Mouse (Mus musculus) testis, postnatal 10 days (tissue): ENCODE results near the gene Slc7a15.

Experiments used
- DNase-seq: peaks from one replicate; pipeline ENCODE4 v3.0.0; 2021; ENCODE audit warnings: low spot score

The Slc7a15 gene

DNA sequence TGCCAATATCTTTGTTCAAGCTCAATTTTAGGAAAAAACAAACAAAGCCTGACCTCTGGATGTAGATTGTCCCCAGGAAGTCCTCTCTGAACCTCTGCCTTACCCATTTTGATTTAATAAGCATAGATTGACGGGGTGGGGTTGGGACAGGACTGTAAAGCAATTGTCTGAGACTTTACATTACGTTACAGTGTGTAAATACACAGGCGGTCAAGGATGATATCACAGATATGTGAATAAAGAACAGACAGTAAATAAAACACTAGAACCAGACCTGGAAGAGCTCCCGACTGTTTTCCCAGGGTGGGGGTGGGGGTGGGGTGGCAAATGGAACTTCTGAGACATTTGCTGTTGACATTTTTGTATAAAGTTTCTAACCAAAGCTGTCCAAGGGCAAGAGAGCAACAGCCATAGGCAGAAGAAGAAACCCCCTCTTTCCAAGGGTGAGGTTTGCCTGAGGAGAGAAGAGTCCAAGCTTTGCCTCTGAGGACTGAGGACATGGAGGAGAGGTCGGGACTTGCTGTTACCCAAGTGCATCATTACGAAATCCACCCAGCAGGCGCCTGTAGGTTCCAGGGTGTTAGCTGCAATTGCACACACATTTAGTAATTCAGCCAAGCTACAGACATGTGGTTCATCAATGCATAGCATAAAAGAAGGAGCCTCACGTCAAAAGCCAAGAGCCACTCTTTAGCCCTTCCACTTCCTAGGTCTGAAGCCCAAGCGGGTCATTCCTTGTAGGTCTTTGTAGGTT is 91.7 kb downstream of the Slc7a15 start:
- no peak for DNase-seq

DNA sequence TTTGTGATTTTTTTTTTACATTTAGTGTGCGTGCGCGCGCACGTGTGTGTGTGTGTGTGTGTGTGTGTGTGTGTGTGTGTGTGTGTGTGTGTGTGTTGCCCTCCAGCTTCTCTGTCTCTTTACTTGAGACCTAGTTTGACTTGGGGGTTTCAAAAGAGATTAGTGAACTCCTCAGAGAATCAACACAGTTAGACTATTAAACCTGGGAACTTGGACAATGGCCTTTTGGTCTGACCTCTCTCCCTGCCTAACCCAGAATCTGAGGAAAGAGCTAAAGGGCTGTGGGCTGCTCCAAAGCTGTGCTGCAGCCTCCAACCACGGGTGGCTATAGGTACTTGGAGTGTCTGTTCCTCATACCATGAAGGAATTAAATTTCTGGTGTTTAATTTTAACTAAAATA is 94.7 kb downstream of the Slc7a15 start:
- DNase-seq, result no peak

DNA sequence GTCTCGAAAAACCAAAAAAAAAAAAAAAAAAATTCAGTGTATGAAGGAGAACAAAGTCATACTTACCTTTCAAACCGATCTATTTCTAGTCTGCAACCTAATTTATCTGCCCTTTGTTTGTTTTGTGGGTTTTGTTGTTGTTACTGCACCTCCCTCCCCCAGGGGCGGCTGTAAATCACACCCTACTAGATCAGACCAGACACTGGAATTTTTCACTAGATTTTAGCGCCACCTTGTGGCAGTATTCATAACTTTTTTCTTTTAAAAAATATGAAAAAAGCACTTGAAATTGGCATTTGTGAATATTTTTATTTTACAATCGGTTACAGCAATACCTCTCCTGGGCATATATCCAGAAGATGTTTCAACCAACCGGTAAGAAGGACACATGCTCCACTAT is 96.3 kb downstream of the Slc7a15 start:
- DNase-seq, result peak; percentile 64

DNA sequence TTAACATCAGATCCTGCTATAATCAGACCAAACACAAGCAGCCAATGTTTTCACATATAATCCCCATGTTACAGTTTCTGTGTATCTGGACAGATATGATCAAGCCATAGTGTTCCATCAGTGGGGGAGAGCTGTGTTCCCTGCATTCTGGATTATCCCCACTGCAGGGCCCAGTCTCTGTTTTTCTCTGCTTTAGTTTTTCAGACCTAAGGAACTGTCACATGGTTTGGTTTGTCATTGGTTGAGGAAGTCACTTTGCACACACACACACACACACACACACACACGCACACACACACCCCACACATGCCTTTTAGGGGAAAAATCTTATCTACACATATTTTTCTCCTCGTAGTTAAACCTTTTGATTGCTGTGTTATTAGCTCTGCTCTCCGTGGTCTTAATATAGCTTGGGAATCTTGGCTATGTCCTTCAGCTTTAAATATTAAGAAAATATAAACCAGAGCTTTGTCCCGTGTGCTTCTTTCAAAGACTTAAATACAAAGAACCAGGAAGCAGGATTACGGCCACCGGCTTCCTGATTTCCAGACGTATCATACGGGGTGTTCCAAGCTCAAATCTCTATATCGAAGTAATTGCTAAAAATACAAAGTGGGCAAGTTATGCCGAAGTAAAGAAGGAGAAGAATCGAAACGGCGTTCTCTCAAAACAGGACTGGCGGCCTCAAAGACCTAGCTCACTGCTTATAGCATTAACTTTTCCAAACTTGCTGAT is 97.1 kb downstream of the Slc7a15 start:
- no peak for DNase-seq

DNA sequence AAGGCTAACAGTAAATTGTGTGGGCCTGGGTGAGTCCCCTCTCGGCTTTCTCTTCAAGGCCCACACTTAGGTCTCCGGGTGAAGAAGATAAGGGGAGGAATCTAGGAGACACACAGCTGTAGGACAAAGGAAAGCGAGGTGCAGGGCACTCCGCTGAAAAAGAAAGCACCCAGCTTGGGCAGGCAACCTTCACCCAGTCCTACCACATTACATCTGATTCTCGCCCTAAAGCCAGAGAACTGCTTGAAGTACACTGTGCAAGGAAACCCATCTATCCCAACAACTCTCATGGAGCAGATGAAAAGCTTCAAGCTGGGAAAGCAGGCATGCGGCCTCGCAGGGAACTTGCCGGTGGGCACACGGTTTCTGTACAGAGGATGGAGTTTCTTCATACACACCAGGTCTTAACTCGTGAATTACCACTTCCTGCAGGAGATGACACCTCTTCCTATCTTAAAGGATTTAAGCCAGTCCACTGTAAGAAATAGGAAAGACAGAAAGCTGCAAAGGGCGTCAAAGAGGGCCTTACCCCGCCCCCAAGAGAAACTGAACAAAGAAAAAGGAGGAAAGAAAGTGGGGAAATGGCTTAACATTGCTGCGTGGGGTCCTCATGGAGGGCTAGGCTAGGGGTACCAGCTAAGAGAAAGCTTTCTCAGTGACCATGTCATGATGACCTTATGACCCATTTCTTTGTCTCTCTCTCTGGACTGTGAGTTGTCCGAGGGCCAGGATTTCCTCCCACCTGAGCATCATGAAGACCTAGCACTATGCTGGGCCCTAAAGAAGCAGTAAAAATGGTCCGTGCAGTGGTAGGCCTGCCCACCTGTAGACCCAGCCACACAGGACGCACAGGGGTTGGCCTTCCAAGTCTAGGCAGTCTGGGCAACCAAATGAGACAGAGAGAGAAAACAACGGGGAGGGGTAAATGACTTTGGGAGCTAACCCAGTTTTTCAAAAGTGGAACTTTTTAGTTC is 98.0 kb downstream of the Slc7a15 start:
- no peak for DNase-seq

DNA sequence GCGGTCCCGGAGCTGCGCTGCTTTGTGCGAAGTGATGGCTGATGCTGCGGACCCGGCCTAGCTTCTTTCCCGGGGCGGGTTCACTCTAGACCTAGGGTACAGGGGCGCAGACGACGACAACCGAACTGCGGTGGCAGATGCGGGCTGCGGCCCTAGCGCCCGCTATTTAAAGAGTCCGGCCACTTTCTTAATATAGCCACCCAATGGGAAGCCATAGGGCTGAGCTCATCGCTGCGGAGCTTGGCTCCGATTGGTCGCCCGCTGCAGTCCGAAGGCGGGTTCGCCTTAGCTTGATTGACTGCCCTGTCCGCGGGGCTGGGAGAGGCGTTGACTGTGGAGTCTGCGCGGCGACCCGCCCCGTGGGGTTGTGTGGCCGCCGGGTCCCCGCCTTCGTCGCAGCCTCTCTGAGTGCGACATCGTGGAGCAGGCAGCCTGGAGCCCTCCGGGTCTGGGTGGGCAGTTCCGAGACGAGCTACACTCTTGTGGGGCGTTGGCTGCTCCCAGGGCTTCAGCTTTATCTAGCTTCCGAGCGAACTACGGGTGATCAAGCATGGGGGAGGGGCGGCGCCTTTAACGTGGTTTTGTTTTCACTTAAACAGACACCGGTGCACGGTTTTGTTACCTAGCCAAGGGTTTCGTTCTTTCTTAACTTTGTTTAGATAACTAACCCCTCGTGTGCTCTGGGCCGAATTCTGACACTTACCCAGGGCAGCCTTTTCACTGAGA is 98.8 kb downstream of the Slc7a15 start, which contains the start of gene Rhob:
Gene Rhob (minus strand): TSS at position 139 of the 726 bp plus-strand sequence.
- DNase-seq, result peak; percentile 92

DNA sequence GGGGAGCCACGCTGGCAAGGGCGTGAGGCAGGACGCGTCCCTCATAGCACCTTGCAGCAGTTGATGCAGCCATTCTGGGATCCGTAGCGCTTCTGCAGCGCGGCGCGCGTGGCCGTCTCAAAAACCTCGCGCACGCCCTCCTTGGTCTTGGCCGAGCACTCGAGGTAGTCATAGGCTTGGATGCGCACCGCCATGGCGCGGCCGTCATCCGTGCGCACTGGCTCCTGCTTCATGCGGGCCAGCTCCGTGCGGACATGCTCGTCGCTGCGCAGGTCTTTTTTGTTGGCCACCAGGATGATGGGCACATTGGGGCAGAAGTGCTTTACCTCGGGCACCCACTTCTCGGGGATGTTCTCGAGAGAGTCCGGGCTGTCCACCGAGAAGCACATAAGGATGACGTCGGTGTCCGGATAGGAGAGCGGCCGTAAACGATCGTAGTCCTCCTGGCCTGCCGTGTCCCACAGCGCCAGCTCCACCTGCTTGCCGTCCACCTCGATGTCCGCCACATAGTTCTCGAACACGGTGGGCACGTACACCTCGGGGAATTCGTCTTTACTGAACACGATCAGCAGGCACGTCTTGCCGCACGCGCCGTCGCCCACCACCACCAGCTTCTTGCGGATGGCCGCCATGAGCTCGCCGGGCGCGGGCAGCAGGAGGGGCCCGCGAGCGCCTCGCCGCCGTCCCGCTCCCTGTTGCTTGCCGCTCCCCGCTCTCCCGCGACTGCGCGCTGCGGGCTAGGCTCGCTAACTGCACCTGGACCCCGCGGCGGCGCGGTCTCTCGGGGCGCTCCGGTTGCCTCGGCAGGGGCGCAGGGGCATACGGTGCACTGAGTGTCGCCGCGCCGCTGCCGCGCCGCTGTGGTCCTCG is 99.6 kb downstream of the Slc7a15 start:
- DNase-seq, result peak; percentile 74

DNA sequence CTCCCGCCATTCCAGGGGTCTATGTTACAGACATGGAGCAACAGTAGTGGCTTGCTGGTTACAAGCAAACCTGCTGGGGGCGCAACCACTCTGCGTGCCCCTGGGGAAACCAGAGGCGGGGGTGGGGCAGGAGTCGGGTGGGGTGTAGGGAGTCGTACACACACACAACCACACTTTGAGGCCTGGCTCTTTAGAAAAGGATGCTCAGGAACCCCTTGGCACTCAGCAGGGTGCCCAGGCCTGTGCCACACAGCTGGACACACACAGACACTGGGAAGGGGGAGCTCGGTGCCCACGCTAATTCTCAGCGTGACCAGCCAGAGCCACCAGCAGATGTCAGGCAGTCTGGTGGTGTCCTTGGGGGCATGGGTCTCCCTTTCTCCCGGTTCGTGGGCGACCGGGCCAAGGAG is 100.3 kb downstream of the Slc7a15 start:
- peak; percentile 71 for DNase-seq

DNA sequence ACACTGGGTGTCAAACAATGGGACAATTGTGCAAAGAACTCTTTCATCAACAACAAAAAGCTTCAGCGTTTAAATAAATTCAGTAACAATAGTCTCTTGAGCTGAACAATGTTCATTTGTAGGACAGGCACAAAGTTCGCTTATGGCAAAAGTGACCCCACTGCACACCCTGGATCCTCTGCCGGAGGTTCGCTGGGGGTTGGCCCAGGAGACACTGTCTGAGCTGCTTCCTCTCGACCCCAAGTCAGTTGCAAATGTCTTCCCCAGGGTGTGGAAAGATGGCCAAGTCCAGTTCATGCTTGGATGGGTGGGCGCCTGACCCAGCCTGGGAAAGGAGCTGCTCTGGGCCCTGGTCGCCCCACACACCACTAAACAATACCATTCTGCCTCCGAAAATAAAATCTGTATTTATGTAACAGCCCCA is 100.7 kb downstream of the Slc7a15 start:
- no peak for DNase-seq

DNA sequence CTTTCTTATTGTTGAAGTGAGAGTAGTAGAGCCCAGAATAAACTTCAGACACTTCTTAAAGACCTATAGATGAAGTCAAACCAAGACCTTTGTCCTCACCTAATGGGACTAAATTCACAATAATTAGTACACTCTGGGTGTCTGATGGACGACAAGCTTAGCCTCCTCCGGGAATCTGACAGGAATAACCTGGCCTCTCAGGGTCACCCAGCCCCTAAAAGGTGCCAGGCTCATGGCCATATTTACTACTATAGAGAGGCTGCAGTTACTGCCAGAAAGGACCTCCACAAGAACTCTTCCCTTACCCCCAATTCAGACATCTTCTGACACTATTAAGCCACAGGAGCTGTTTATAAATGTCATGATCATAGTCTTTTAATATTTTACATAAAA is 101.6 kb downstream of the Slc7a15 start:
- no peak for DNase-seq

DNA sequence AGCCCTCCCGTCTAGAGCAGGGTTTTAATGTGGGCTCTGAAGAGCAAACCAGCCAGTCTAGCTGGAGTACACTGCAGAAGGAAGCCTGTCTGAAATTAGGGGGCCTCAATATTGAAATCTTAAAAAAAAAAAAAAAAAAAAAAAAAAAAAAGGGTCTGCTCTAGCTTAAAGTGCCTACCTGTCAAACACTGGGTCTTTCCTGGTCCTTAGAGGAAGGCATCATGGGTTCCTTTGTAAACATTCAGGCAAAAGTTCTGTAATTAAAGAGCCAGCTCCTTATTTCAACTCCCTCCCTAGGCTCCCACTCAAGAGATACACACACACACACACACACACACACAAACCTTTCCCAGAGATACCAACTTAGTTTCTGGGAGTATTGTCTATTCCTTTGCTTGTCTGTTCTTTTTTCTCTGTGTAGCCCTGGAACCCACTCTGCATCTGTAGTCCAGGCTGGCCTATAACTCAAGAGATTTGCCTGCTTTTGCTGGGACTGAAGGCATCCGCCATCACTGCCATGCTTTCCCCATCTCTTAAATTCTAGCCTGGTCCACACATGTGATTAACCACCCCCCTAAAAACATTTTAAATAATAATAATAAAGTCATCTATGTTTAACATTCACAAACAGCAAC is 102.1 kb downstream of the Slc7a15 start:
- DNase-seq, result no peak

DNA sequence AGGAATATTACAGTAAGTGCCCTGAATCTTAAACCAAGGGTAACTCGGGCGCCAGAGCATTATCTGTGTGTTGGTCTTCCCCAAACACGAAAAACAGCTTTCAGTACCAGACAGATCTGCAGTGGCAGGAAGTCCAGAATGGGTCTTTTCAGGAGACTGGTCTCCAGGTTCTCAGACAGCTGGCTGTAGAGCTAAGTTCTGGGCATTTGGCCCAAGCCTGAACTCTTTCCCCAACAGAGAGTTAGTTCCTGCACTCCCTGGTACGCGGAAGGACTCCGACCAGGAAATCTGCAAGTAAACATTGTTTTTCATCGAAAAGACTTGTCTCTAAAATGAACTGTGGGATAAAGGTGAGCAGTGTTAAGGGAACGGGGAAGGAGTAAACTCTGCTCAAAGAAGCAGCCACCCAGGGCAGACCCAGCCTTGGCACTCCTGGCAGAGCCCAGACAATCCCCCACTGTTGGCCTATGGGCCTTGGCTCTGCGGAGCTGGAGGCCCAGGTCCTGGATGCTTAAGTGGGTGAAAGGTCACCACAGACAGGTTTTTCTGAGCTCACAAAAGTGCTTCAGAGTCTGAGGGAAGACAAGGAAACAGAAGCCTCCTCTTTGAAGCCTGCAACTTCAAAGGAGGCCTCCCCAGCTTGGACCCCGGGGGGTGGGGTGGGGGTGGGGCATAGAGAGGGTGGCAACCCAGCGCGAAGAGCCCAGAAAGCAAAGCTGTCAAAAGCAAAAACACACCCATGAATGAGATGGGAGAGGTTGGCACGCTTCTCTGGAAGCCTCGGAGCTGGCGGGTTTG is 102.8 kb downstream of the Slc7a15 start:
- no peak for DNase-seq

DNA sequence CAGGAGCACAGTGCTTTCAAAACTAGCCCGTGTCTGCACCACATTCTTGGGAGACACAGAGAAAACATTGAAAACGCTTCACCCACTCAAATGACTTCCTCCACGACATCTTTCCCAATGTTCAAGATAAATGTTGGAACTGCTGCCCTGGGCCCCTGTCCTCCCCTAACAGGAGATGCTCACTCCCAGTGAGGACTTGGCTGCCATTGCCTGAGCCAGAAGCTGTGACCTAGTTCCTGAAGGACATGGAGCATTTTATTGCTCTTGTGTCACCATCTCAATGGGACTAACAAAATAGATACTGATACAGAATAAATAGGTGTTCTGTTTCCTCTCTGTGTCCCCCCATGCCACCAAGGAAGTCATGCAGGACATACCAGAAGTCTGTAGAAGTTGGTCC is 104.2 kb downstream of the Slc7a15 start:
- no peak for DNase-seq

DNA sequence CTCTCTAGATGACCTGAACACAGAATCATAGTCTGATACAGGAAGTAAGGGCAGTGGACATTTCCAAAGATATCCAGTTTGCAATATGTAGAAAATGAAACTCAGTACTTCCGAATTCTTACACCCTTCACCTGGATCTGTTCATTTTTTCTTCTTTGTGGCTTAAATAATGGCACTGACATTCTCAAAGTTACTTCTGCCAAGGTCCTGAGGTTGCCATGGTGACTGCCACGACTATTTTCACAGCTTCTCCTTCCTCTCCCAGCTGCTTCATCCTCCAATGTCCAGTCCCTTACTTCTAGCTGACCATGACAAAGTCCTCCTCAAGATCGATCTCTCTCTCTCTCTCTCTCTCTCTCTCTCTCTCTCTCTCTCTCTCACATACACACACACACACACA is 105.5 kb downstream of the Slc7a15 start:
- DNase-seq, result no peak

DNA sequence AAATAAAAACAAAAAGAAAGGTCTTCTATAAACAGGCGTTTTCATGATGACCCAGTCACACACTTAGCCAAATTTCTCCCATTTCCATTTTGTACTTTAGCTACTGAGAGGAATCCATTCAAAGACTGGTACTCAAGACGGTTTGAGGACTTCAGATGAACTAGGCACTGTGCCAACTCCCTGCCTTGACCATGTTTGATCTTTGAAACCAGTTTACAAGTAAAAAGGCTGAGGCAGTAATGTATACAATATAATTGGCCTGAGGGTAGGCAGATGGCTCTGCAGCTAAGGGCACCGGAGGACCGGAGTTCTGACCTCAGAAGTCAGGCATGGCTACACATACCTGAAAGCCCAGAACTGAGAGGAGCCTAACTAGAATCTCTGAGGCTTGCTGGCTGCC is 109.8 kb downstream of the Slc7a15 start:
- no peak for DNase-seq

DNA sequence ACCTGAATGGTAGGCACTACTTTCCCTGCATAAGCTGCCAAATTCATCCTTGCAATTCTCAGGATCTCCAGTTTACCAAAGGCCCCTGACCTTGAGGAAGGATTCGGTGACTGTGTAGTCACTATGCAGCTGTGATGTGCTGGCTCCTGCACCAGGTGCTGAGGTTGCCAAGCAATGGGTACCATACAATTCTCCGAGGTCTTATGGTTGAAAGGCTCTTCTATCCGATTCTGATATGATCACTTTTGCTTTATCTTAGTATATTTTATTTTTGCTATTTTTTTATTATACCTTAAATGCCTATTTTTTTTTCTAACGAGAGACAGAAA is 110.2 kb downstream of the Slc7a15 start:
- DNase-seq, result no peak

DNA sequence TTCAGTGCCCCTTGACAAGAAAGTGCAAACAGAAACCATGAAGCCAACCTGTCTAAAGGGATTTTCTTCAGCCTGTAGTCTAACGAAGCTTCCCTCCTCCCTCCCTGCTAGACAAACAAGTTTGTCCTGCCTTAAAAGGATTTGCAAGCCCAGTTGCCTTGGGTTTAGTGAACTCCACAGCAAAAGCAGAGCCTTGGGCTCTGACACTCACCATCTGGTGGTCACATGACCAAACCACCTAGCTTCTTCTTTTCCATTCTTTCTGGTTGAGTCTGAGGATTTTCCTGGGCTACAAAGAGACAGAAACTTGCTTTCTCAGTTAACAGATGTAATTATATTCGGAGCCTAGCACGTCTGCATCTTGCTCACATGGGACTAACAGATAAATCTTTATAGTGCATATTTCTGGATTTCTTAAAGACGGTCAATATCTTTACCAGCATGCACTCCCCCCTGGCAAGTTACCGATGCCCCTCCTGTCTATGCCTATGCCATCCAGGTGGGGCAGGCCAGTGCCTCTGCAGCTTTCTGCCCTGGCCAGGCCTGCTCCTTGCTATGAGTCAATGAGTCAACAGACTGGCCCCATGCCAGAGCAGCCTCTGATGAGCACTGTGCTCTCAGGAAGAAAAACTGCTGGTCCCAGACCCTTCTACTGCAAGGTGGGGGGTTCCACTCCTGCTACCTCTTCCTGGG is 110.8 kb downstream of the Slc7a15 start:
- peak; percentile 77 for DNase-seq

DNA sequence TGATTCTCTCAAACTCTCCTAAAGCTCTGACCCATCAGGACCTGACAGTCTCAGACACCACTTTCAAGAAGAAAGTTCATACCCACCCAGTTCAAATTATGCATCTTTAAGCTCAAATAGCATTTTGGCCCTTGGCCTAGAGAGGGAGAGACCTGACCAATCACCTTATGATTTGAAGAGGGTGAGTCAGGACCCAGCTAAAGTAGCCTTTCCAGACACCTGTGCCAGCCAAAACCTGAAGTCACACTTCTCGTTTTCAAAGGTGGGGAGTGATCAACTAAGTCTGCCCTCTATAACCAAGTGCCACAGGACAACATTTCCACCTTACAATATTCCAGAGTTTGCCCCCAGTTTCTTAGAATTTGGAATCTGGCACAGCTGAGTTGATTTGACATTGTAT is 111.6 kb downstream of the Slc7a15 start:
- DNase-seq, result no peak

DNA sequence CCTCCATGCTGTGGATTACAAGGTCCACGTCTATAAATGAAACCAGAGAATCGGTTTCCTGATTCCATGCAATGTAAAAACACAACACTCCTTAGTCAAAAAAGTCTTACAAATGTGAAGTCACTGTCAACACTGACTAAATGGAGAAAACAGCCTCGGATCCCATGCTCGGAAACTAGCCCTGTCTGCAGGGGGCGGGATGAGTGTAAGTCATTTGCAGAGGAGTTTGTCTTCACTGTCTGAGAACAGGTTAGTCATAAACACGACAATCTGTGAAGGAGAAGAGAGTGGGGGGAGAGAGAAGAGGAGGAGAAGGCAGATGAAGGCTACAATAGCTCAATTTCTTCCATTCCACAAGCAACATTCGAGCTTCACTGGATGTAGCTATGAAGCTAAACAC is 113.6 kb downstream of the Slc7a15 start:
- no peak for DNase-seq
